ENCODE assay signal across 8 mouse cellular contexts in the genomic region with DNA sequence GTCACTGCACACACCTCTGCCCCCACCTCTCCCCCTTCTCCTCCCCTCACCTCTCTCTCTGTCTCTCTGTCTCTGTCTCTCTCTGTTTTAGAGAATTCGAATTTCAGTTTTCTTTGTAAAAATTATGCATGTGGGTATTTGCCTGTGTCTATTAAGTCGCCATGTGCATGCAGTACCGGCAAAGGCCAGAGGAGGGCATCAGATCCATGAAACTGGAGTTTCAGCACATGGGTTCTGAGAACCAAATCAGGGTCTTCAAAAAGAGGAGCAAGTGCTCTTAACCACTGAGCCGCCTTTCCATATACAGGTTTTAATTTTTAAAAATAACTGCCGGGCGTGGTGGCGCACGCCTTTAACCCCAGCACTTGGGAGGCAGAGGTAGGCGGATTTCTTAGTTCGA. TPM values are rescaled to one million over a fixed set of nuclear protein-coding genes. Genes with fewer than 3 reads are reported as not detected.
DNase-seq lines count a peak whose midpoint lies in the region; ATAC-seq and TF ChIP-seq lines count a peak whose summit lies in the region.

No protein-coding gene starts in this region.

- ATAC-seq in hindbrain, postnatal 0 days, result no peak
- no peak for ATAC-seq in hindbrain, embryonic 14.5 days (ENCODE audit: low FRiP score)

- DNase-seq in hindbrain, postnatal 0 days (ENCODE audit: low spot score), result peak; percentile 46
- no peak for DNase-seq in hindbrain, embryonic 14.5 days (ENCODE audit: low spot score)
- DNase-seq in MN1 (ENCODE audit: low spot score), result peak; percentile 31
- DNase-seq in embryo, embryonic 10.5 days (ENCODE audit: low spot score), result peak; percentile 78
- peak; percentile 33 for DNase-seq in lung, postnatal 25 days (ENCODE audit: low spot score)
- peak; percentile 62 for DNase-seq in thymus, postnatal 25 days
- no peak for DNase-seq in urinary bladder, postnatal 36 days (ENCODE audit: low spot score in 2 of 2)

- H3K4me2 ChIP-seq in hindbrain, postnatal 0 days (ENCODE audit: low read depth, low read length), result no peak overlapping the region
- H3K4me2 ChIP-seq in hindbrain, embryonic 14.5 days (replicated peaks), result no peak overlapping the region

- 79% methylated on average over 10 of the region's 10 CpGs for WGBS in hindbrain, postnatal 0 days
- WGBS in hindbrain, embryonic 14.5 days, result 80% methylated on average over 10 of the region's 10 CpGs

- H3K4me3 ChIP-seq in hindbrain, postnatal 0 days (ENCODE audit: low read length), result no peak overlapping the region
- H3K4me3 ChIP-seq in hindbrain, embryonic 14.5 days (replicated peaks; ENCODE audit: low read length), result no peak overlapping the region
- H3K4me3 ChIP-seq in C2C12 (ENCODE audit: insufficient read depth, poor library complexity, severe bottlenecking), result no peak overlapping the region

- no peak overlapping the region for H3ac ChIP-seq in C2C12 (ENCODE audit: control insufficient read depth, insufficient read length, low read depth)

- no peaks in the 10 kb centered on the region for H3K79me2 ChIP-seq in C2C12 (ENCODE audit: control insufficient read depth, insufficient read depth)

- H3K27me3 ChIP-seq in hindbrain, postnatal 0 days (ENCODE audit: insufficient read depth, low read length), result no peaks in the 10 kb centered on the region
- no peaks in the 10 kb centered on the region for H3K27me3 ChIP-seq in hindbrain, embryonic 14.5 days (ENCODE audit: control insufficient read depth, insufficient read depth, low read length)
- no peaks in the 10 kb centered on the region for H3K27me3 ChIP-seq in C2C12 (ENCODE audit: control insufficient read depth, insufficient read depth, insufficient read length)

- no peaks in the 10 kb centered on the region for H3K36me3 ChIP-seq in hindbrain, postnatal 0 days (ENCODE audit: insufficient read depth, low read length)
- H3K36me3 ChIP-seq in hindbrain, embryonic 14.5 days (replicated peaks; ENCODE audit: control insufficient read depth, insufficient read depth), result no peaks in the 10 kb centered on the region
- no peaks in the 10 kb centered on the region for H3K36me3 ChIP-seq in C2C12 (ENCODE audit: control insufficient read depth, insufficient read depth)

- no peaks in the 10 kb centered on the region for H3K9me3 ChIP-seq in hindbrain, postnatal 0 days (ENCODE audit: low read length)
- no peaks in the 10 kb centered on the region for H3K9me3 ChIP-seq in hindbrain, embryonic 14.5 days (ENCODE audit: control insufficient read depth, low read length)

- H3K9ac ChIP-seq in hindbrain, postnatal 0 days (replicated peaks; ENCODE audit: low read length), result no peak overlapping the region
- no peak overlapping the region for H3K9ac ChIP-seq in hindbrain, embryonic 14.5 days

- H3K27ac ChIP-seq in hindbrain, postnatal 0 days, result no peak overlapping the region
- H3K27ac ChIP-seq in hindbrain, embryonic 14.5 days, result no peak overlapping the region

- peak; percentile 54 for TF ChIP-seq CTCF in hindbrain, postnatal 0 days (IDR thresholded peaks at IDR 0.05; ENCODE audit: low read depth)
- TF ChIP-seq CTCF in C2C12 (IDR thresholded peaks at IDR 0.05; ENCODE audit: control insufficient read depth, insufficient read depth, insufficient read length), result peak; percentile 12

- no peaks in the 10 kb centered on the region for H3K79me3 ChIP-seq in C2C12 (ENCODE audit: low read depth)

- no peaks in the 10 kb centered on the region for H3K4me1 ChIP-seq in hindbrain, postnatal 0 days (ENCODE audit: insufficient read depth, low read length)
- no peaks in the 10 kb centered on the region for H3K4me1 ChIP-seq in hindbrain, embryonic 14.5 days (replicated peaks; ENCODE audit: control insufficient read depth, insufficient read depth, low read length)

TF ChIP-seq in C2C12, 6 proteins besides CTCF, POLR2A, EP300 and RAD21:
- TF ChIP-seq MYOD1 (IDR thresholded peaks at IDR 0.05; ENCODE audit: control insufficient read depth, insufficient read length, low read depth) (no peak), MAX (IDR thresholded peaks at IDR 0.05) (peak; percentile 81)

RNA-seq across cellular contexts. Expression of a gene that starts 17.0 kb away (rescaled TPM):
- total RNA-seq in hindbrain, postnatal 0 days (2014; rRNA removed), result 0.10 and 0.25 TPM in 2 replicates
- polyA plus RNA-seq in hindbrain, postnatal 0 days (2015; fragmentation: Nextera tagmentation; extraction: Ambion mirVana), result 0.10 and 0.16 TPM in 2 replicates
- 0.22 TPM in 1 of 2 replicates, not detected in the other for polyA plus RNA-seq in hindbrain, embryonic 14.5 days (2014; fragmentation: Nextera tagmentation; extraction: Ambion mirVana)
- polyA plus RNA-seq in C2C12 (2012; fragmentation: generic; extraction: Trizol), result not detected

Comparison
In these comparisons a context has a peak if more than half of its experiments do, and no peak if none do; other contexts are left out.
1. DNase-seq: peak in hindbrain, postnatal 0 days (single experiment), MN1 (single experiment), embryo, embryonic 10.5 days (single experiment), lung, postnatal 25 days (single experiment) and thymus, postnatal 25 days (single experiment); none in hindbrain, embryonic 14.5 days (single experiment) and urinary bladder, postnatal 36 days (0 of 2).